Mouse (Mus musculus): Measurements from ENCODE around the gene Fbxl8. TPM values are rescaled to one million over a fixed set of nuclear protein-coding genes. Genes with fewer than 3 reads are reported as not detected.

Gene Fbxl8
- total and polyA plus RNA-seq, 2 experiments from 2014 or later, result 3.6 to 6.4 TPM

GRCm38 (mm10) chr8:105313622-105314402 lies 49.4 kb downstream of the Fbxl8 start:
- ATAC-seq (ENCODE audit: insufficient read depth, low read depth) (0 out of 2 replicates have a peak, but pooled peaks have one; percentile 38), DNase-seq (ENCODE audit: low spot score) (no peak)
- no peak for TF ChIP-seq EP300 (IDR thresholded peaks at IDR 0.05; ENCODE audit: low read depth)
- TF ChIP-seq CTCF (IDR thresholded peaks at IDR 0.05; ENCODE audit: low read depth), result no peak
- no peak overlapping the region for H3K27ac ChIP-seq (ENCODE audit: low read depth)
- no peak overlapping the region for H3K4me3 ChIP-seq (ENCODE audit: low read depth, low read length)
- H3K4me1 ChIP-seq (ENCODE audit: control insufficient read depth, insufficient read depth), result peaks cover 29% of the 10 kb centered on the region
- H3K9me3 ChIP-seq (replicated peaks; ENCODE audit: control insufficient read depth, low read length), result no peaks in the 10 kb centered on the region
- H3K4me2 ChIP-seq (ENCODE audit: low read depth, low read length), result no peak overlapping the region
- 57% methylated on average over 9 of the region's 9 CpGs for WGBS
- H3K27me3 ChIP-seq (ENCODE audit: control insufficient read depth, insufficient read depth, low read length), result no peaks in the 10 kb centered on the region
- peaks cover 43% of the 10 kb centered on the region for H3K36me3 ChIP-seq (replicated peaks; ENCODE audit: control insufficient read depth, insufficient read depth, low read length)
- H3K9ac ChIP-seq (replicated peaks; ENCODE audit: low read depth, low read length), result no peak overlapping the region

GRCm38 (mm10) chr8:105315073-105315769 lies 50.8 kb downstream of the Fbxl8 start:
- ATAC-seq (ENCODE audit: insufficient read depth, low read depth), result no peak
- no peak overlapping the region for H3K27ac ChIP-seq (ENCODE audit: low read depth)

GRCm38 (mm10) chr8:105317941-105318340 lies 53.5 kb downstream of the Fbxl8 start:
- 0 out of 2 replicates have a peak, but pooled peaks have one; percentile 31 for ATAC-seq (ENCODE audit: insufficient read depth, low read depth)

More at GRCm38 (mm10) chr8:105315073-105315769, 50.8 kb downstream of the Fbxl8 start:
- WGBS, result 74% methylated on average over 18 of the region's 18 CpGs
- H3K27me3 ChIP-seq (ENCODE audit: control insufficient read depth, insufficient read depth, low read length), result no peaks in the 10 kb centered on the region
- peaks cover 44% of the 10 kb centered on the region for H3K36me3 ChIP-seq (replicated peaks; ENCODE audit: control insufficient read depth, insufficient read depth, low read length)
- no peak overlapping the region for H3K4me2 ChIP-seq (ENCODE audit: low read depth, low read length)
- DNase-seq (ENCODE audit: low spot score), result no peak
- TF ChIP-seq CTCF (IDR thresholded peaks at IDR 0.05; ENCODE audit: low read depth) (no peak), EP300 (IDR thresholded peaks at IDR 0.05; ENCODE audit: low read depth) (no peak)
- H3K9me3 ChIP-seq (replicated peaks; ENCODE audit: control insufficient read depth, low read length), result no peaks in the 10 kb centered on the region
- H3K9ac ChIP-seq (replicated peaks; ENCODE audit: low read depth, low read length), result no peak overlapping the region
- peaks cover 29% of the 10 kb centered on the region for H3K4me1 ChIP-seq (ENCODE audit: control insufficient read depth, insufficient read depth)
- no peak overlapping the region for H3K4me3 ChIP-seq (ENCODE audit: low read depth, low read length)

GRCm38 (mm10) chr8:105318662-105319190 lies 54.3 kb downstream of the Fbxl8 start:
- H3K9me3 ChIP-seq (replicated peaks; ENCODE audit: control insufficient read depth, low read length), result no peaks in the 10 kb centered on the region
- ATAC-seq (ENCODE audit: insufficient read depth, low read depth) (no peak), DNase-seq (ENCODE audit: low spot score) (no peak)
- H3K27me3 ChIP-seq (ENCODE audit: control insufficient read depth, insufficient read depth, low read length), result no peaks in the 10 kb centered on the region
- H3K4me1 ChIP-seq (ENCODE audit: control insufficient read depth, insufficient read depth), result peaks cover 22% of the 10 kb centered on the region
- no peak overlapping the region for H3K4me2 ChIP-seq (ENCODE audit: low read depth, low read length)
- 75% methylated on average over 11 of the region's 11 CpGs for WGBS
- TF ChIP-seq EP300 (IDR thresholded peaks at IDR 0.05; ENCODE audit: low read depth) (no peak), CTCF (IDR thresholded peaks at IDR 0.05; ENCODE audit: low read depth) (no peak)
- peaks cover 44% of the 10 kb centered on the region for H3K36me3 ChIP-seq (replicated peaks; ENCODE audit: control insufficient read depth, insufficient read depth, low read length)
- H3K9ac ChIP-seq (replicated peaks; ENCODE audit: low read depth, low read length), result no peak overlapping the region
- H3K27ac ChIP-seq (ENCODE audit: low read depth), result peak overlapping the region; percentile 54; the same call in 1 of the 2 replicates
- no peak overlapping the region for H3K4me3 ChIP-seq (ENCODE audit: low read depth, low read length)

More at GRCm38 (mm10) chr8:105317941-105318340, 53.5 kb downstream of the Fbxl8 start:
- no peak for TF ChIP-seq CTCF (IDR thresholded peaks at IDR 0.05; ENCODE audit: low read depth)
- no peak for TF ChIP-seq EP300 (IDR thresholded peaks at IDR 0.05; ENCODE audit: low read depth)
- Histone ChIP-seq H3K9me3 (replicated peaks; ENCODE audit: control insufficient read depth, low read length) (no peaks in the 10 kb centered on the region), H3K4me1 (ENCODE audit: control insufficient read depth, insufficient read depth) (peaks cover 29% of the 10 kb centered on the region), H3K36me3 (replicated peaks; ENCODE audit: control insufficient read depth, insufficient read depth, low read length) (peaks cover 51% of the 10 kb centered on the region), H3K27ac (ENCODE audit: low read depth) (peak overlapping the region; percentile 54), H3K4me2 (ENCODE audit: low read depth, low read length) (no peak overlapping the region), H3K4me3 (ENCODE audit: low read depth, low read length) (no peak overlapping the region), H3K27me3 (ENCODE audit: control insufficient read depth, insufficient read depth, low read length) (no peaks in the 10 kb centered on the region), H3K9ac (replicated peaks; ENCODE audit: low read depth, low read length) (no peak overlapping the region)
- 72% methylated on average over 4 of the region's 4 CpGs for WGBS
- DNase-seq (ENCODE audit: low spot score), result no peak

MicroRNAs within 50 kb of the gene (microRNA counts, 519-probe panel; counts per million panel counts)
- 4,291 counts per million, percentile 54 among the panel's probes with 10 or more counts for microRNA mmu-miR-328

Small RNA genes within 50 kb of the gene (microRNA-seq; reads per million reads assigned to microRNA genes)
- gene Gm27320, result not detected
- gene Mir328, result 638 reads per million, percentile 75 among the genes with 10 or more reads in this experiment

Other genes starting within 250 kb of the Fbxl8 start
- not detected in 2 replicates for gene Ces3a, start 216.0 kb upstream of the Fbxl8 start, total RNA-seq (2014; rRNA removed; ENCODE audit: low replicate concordance)
- gene Ces3a, start 216.0 kb upstream of the Fbxl8 start, polyA plus RNA-seq (2015; fragmentation: Nextera tagmentation; extraction: Ambion mirVana), result not detected in 2 replicates
- 0.50 and 1.7 TPM in 2 replicates for gene Ces3b, start 180.9 kb upstream of the Fbxl8 start, total RNA-seq (2014; rRNA removed; ENCODE audit: low replicate concordance)
- 0.16 and 0.34 TPM in 2 replicates for gene Ces3b, start 180.9 kb upstream of the Fbxl8 start, polyA plus RNA-seq (2015; fragmentation: Nextera tagmentation; extraction: Ambion mirVana)
- not detected in 2 replicates for gene Ces4a, start 132.8 kb upstream of the Fbxl8 start, total RNA-seq (2014; rRNA removed; ENCODE audit: low replicate concordance)
- gene Ces4a, start 132.8 kb upstream of the Fbxl8 start, polyA plus RNA-seq (2015; fragmentation: Nextera tagmentation; extraction: Ambion mirVana), result not detected in 2 replicates
- 50.0 and 70.0 TPM in 2 replicates for gene Cbfb, start 94.0 kb upstream of the Fbxl8 start, total RNA-seq (2014; rRNA removed; ENCODE audit: low replicate concordance)
- 26.8 and 27.0 TPM in 2 replicates for gene Cbfb, start 94.0 kb upstream of the Fbxl8 start, polyA plus RNA-seq (2015; fragmentation: Nextera tagmentation; extraction: Ambion mirVana)
- 27.1 and 30.4 TPM in 2 replicates for gene D230025D16Rik, start 39.5 kb upstream of the Fbxl8 start, total RNA-seq (2014; rRNA removed; ENCODE audit: low replicate concordance)
- gene D230025D16Rik, start 39.5 kb upstream of the Fbxl8 start, polyA plus RNA-seq (2015; fragmentation: Nextera tagmentation; extraction: Ambion mirVana), result 14.3 and 15.2 TPM in 2 replicates
- 6.0 and 9.7 TPM in 2 replicates for gene B3gnt9, start 9.5 kb upstream of the Fbxl8 start, total RNA-seq (2014; rRNA removed; ENCODE audit: low replicate concordance)
- gene B3gnt9, start 9.5 kb upstream of the Fbxl8 start, polyA plus RNA-seq (2015; fragmentation: Nextera tagmentation; extraction: Ambion mirVana), result 7.3 and 7.7 TPM in 2 replicates
- 9.0 and 10.4 TPM in 2 replicates for gene Tradd, start within 50 bp of the Fbxl8 start, total RNA-seq (2014; rRNA removed; ENCODE audit: low replicate concordance)
- gene Tradd, start within 50 bp of the Fbxl8 start, polyA plus RNA-seq (2015; fragmentation: Nextera tagmentation; extraction: Ambion mirVana), result 16.7 and 17.6 TPM in 2 replicates
- gene Hsf4, start 5.2 kb downstream of the Fbxl8 start, total RNA-seq (2014; rRNA removed; ENCODE audit: low replicate concordance), result 2.1 TPM in 1 of 2 replicates, not detected in the other
- 0.34 and 0.43 TPM in 2 replicates for gene Hsf4, start 5.2 kb downstream of the Fbxl8 start, polyA plus RNA-seq (2015; fragmentation: Nextera tagmentation; extraction: Ambion mirVana)
- gene Nol3, start 11.5 kb downstream of the Fbxl8 start, total RNA-seq (2014; rRNA removed; ENCODE audit: low replicate concordance), result 6.8 and 13.2 TPM in 2 replicates
- 9.8 and 10.0 TPM in 2 replicates for gene Nol3, start 11.5 kb downstream of the Fbxl8 start, polyA plus RNA-seq (2015; fragmentation: Nextera tagmentation; extraction: Ambion mirVana)
- gene 4931428F04Rik, start 25.2 kb downstream of the Fbxl8 start, total RNA-seq (2014; rRNA removed; ENCODE audit: low replicate concordance), result 0.43 and 3.5 TPM in 2 replicates
- gene 4931428F04Rik, start 25.2 kb downstream of the Fbxl8 start, polyA plus RNA-seq (2015; fragmentation: Nextera tagmentation; extraction: Ambion mirVana), result 3.3 and 3.5 TPM in 2 replicates
- 6.1 and 10.6 TPM in 2 replicates for gene Exoc3l, start 31.5 kb downstream of the Fbxl8 start, total RNA-seq (2014; rRNA removed; ENCODE audit: low replicate concordance)
- 9.5 and 9.9 TPM in 2 replicates for gene Exoc3l, start 31.5 kb downstream of the Fbxl8 start, polyA plus RNA-seq (2015; fragmentation: Nextera tagmentation; extraction: Ambion mirVana)
- gene E2f4, start 33.0 kb downstream of the Fbxl8 start, total RNA-seq (2014; rRNA removed; ENCODE audit: low replicate concordance), result 19.2 and 27.9 TPM in 2 replicates
- gene E2f4, start 33.0 kb downstream of the Fbxl8 start, polyA plus RNA-seq (2015; fragmentation: Nextera tagmentation; extraction: Ambion mirVana), result 21.8 and 22.6 TPM in 2 replicates
- 1.4 and 2.2 TPM in 2 replicates for gene Elmo3, start 41.0 kb downstream of the Fbxl8 start, total RNA-seq (2014; rRNA removed; ENCODE audit: low replicate concordance)
- gene Elmo3, start 41.0 kb downstream of the Fbxl8 start, polyA plus RNA-seq (2015; fragmentation: Nextera tagmentation; extraction: Ambion mirVana), result 1.6 and 1.9 TPM in 2 replicates
- 4.0 and 5.8 TPM in 2 replicates for gene Lrrc29, start 61.6 kb downstream of the Fbxl8 start, total RNA-seq (2014; rRNA removed; ENCODE audit: low replicate concordance)
- 1.1 and 1.5 TPM in 2 replicates for gene Lrrc29, start 61.6 kb downstream of the Fbxl8 start, polyA plus RNA-seq (2015; fragmentation: Nextera tagmentation; extraction: Ambion mirVana)
- gene Tmem208, start 61.7 kb downstream of the Fbxl8 start, total RNA-seq (2014; rRNA removed; ENCODE audit: low replicate concordance), result 69.3 and 81.0 TPM in 2 replicates
- gene Tmem208, start 61.7 kb downstream of the Fbxl8 start, polyA plus RNA-seq (2015; fragmentation: Nextera tagmentation; extraction: Ambion mirVana), result 66.2 and 68.9 TPM in 2 replicates
- 6.4 and 6.9 TPM in 2 replicates for gene Fhod1, start 83.3 kb downstream of the Fbxl8 start, total RNA-seq (2014; rRNA removed; ENCODE audit: low replicate concordance)
- gene Fhod1, start 83.3 kb downstream of the Fbxl8 start, polyA plus RNA-seq (2015; fragmentation: Nextera tagmentation; extraction: Ambion mirVana), result 0.70 and 0.72 TPM in 2 replicates
- 1.2 and 3.9 TPM in 2 replicates for gene Slc9a5, start 84.2 kb downstream of the Fbxl8 start, total RNA-seq (2014; rRNA removed; ENCODE audit: low replicate concordance)
- 0.27 and 0.41 TPM in 2 replicates for gene Slc9a5, start 84.2 kb downstream of the Fbxl8 start, polyA plus RNA-seq (2015; fragmentation: Nextera tagmentation; extraction: Ambion mirVana)
- gene Plekhg4, start 108.6 kb downstream of the Fbxl8 start, total RNA-seq (2014; rRNA removed; ENCODE audit: low replicate concordance), result not detected in 2 replicates
- 0.03 and 0.08 TPM in 2 replicates for gene Plekhg4, start 108.6 kb downstream of the Fbxl8 start, polyA plus RNA-seq (2015; fragmentation: Nextera tagmentation; extraction: Ambion mirVana)
- gene Kctd19, start 148.9 kb downstream of the Fbxl8 start, total RNA-seq (2014; rRNA removed; ENCODE audit: low replicate concordance), result not detected in 2 replicates
- not detected in 2 replicates for gene Kctd19, start 148.9 kb downstream of the Fbxl8 start, polyA plus RNA-seq (2015; fragmentation: Nextera tagmentation; extraction: Ambion mirVana)
- gene Lrrc36, start 148.9 kb downstream of the Fbxl8 start, total RNA-seq (2014; rRNA removed; ENCODE audit: low replicate concordance), result 0.23 TPM in 1 of 2 replicates, not detected in the other
- gene Lrrc36, start 148.9 kb downstream of the Fbxl8 start, polyA plus RNA-seq (2015; fragmentation: Nextera tagmentation; extraction: Ambion mirVana), result 0.36 and 0.56 TPM in 2 replicates
- 12.9 and 19.8 TPM in 2 replicates for gene Tppp3, start 206.9 kb downstream of the Fbxl8 start, total RNA-seq (2014; rRNA removed; ENCODE audit: low replicate concordance)
- 37.8 and 42.3 TPM in 2 replicates for gene Tppp3, start 206.9 kb downstream of the Fbxl8 start, polyA plus RNA-seq (2015; fragmentation: Nextera tagmentation; extraction: Ambion mirVana)
- 37.8 and 56.2 TPM in 2 replicates for gene Zdhhc1, start 232.3 kb downstream of the Fbxl8 start, total RNA-seq (2014; rRNA removed; ENCODE audit: low replicate concordance)
- gene Zdhhc1, start 232.3 kb downstream of the Fbxl8 start, polyA plus RNA-seq (2015; fragmentation: Nextera tagmentation; extraction: Ambion mirVana), result 19.1 TPM in 2 replicates